Mouse (Mus musculus) neural tube, embryonic 14.5 days (tissue): ENCODE measurements at regions not wholly inside any gene's neighbourhood (a gene's known extent, or its start where the extent isn't known, plus 50 kb on each side); places are given as distances from the start of the nearest gene placed in this dataset.

ENCODE experiments used
- ATAC-seq: fragments of 200-750 bp; cut with Nextera tagmentation; 2 replicates; pipeline ENCODE4 v1.8.0; 2017; ENCODE audit warnings: low read depth, mild to moderate bottlenecking, moderate TSS enrichment, moderate library complexity
- H3K27ac ChIP-seq: fragments of 300-500 bp; sonication (generic); 2 replicates; pipeline ENCODE4 v1.5.1; 2014; ENCODE audit warnings: low read depth, mild to moderate bottlenecking, control low read depth, low read length, moderate library complexity, mixed read lengths
- H3K27me3 ChIP-seq: fragments of 300-500 bp; sonication (generic); 2 replicates; pipeline ENCODE4 v1.6.1; 2014; ENCODE audit warnings: low read length; ENCODE audit not compliant: control insufficient read depth, insufficient read depth
- H3K36me3 ChIP-seq: fragments of 300-500 bp; sonication (generic); 2 replicates; pipeline ENCODE4 v1.6.1; 2014; ENCODE audit warnings: low read length, mixed read lengths; ENCODE audit not compliant: control insufficient read depth, insufficient read depth
- H3K4me1 ChIP-seq: fragments of 300-500 bp; sonication (generic); 2 replicates; pipeline ENCODE4 v1.6.1; 2014; ENCODE audit warnings: low read length; ENCODE audit not compliant: control insufficient read depth, insufficient read depth
- H3K4me2 ChIP-seq: fragments of 300-500 bp; sonication (generic); 2 replicates; pipeline ENCODE4 v1.6.1; 2014; ENCODE audit warnings: mild to moderate bottlenecking, low read depth, low read length, control low read depth
- H3K4me3 ChIP-seq: fragments of 300-500 bp; sonication (generic); 2 replicates; pipeline ENCODE4 v1.5.1; 2014; ENCODE audit warnings: low read depth, low read length, control low read depth, mixed read lengths
- H3K9ac ChIP-seq: fragments of 300-500 bp; sonication (generic); replicated peaks from 2 replicates; pipeline ENCODE4 v1.6.1; 2014; ENCODE audit warnings: low read depth, mild to moderate bottlenecking, control low read depth, low read length, mixed read lengths
- H3K9me3 ChIP-seq: fragments of 300-500 bp; sonication (generic); 2 replicates; pipeline ENCODE4 v1.6.1; 2016; ENCODE audit warnings: low read length; ENCODE audit not compliant: control insufficient read depth
- WGBS: fragments of 180-500 bp; shearing (Covaris S2); extraction: QIAGEN DNeasy Blood & Tissue Kit; methylation state at CpG from one replicate; pipeline ENCODE4 v1.1.7; 2014; 5-methylcytosine and 5-hydroxymethylcytosine counted together

DNA sequence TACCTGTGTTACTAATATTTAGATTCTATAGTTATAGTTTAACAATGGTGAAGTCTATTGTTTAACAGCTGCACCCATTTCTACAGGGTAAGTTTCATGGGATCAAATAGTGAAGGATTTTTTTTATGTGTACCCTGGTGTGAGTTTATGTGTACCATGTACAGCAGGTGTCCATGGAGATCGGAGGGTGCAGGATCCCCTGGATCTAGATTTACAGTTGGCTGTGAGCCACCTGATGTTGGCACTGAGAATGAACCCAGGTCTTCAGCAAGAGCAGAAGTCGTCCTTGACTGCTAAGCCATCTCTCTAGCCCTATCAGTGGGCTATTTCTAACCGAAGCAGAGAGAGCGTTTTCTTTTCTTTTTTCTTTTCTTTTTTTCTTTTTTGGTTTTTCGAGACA lies 162.4 kb upstream of the Lef1 start:
- H3K4me3 ChIP-seq = no peak overlapping the region
- H3K9me3 ChIP-seq = no peaks in the 10 kb centered on the region
- no peak overlapping the region for H3K27ac ChIP-seq
- ATAC-seq = no peak
- H3K4me1 ChIP-seq = peaks cover 5% of the 10 kb centered on the region; the same call in 1 of the 2 replicates
- no peaks in the 10 kb centered on the region for H3K36me3 ChIP-seq
- no peak overlapping the region for H3K4me2 ChIP-seq
- no peak overlapping the region for H3K9ac ChIP-seq
- no peaks in the 10 kb centered on the region for H3K27me3 ChIP-seq
- WGBS = 92% methylated on average over 5 of the region's 5 CpGs

DNA sequence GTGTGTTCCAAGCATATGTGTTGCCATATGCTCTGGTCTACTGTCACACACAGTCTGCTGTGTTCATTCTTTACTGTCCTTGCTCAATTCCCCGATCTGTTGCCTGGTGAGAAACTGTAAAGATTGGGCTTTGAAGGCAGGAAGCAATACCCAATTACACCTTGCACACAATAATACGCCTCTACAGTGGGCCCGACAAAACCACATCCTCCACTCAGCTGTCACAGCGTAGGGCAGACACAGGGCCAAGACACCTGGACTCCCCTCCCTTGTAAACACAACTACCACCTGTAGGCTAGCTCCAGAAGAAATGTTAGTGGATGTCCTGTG lies 163.0 kb upstream of the Lef1 start:
- 79% methylated on average over 4 of the region's 4 CpGs for WGBS
- H3K27ac ChIP-seq = no peak overlapping the region

DNA sequence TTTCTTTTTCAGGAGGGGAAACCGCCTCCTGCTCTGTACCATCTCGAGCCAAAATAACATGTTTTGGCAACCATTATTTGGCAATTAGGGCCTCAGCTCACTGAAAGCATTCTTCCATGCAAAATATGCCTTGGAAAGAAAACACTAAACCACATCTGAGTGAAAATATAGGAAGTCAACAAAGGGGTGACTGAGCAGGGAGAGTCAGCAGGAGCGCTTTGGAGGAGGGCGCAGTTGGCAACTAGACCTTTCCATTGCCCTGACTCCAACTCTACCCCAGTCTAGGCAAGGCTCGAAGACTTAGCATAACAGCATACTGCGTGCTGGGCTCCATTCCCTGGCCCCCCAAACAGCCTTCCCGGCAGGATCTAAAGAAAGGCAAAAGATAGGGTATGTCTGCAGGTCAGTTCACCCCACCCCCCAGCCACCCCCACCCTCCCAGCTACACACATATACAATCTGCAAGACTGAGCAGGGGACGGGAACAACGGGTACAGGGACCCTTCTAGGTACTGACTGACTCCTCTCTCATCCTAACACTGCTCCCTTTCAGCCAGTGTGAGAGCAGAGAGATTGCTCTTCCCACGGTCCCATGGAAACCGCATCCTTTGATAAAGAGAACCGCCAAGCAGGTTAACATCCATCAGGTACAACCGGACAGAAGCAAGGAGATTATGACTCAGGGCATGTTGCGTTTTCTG lies 163.5 kb upstream of the Lef1 start:
- Histone ChIP-seq H3K4me3 (peak overlapping the region; percentile 32; the same call in 1 of the 2 replicates), H3K4me2 (peak overlapping the region; percentile 78), H3K27me3 (no peaks in the 10 kb centered on the region), H3K4me1 (peaks cover 5% of the 10 kb centered on the region; the same call in 1 of the 2 replicates), H3K9me3 (no peaks in the 10 kb centered on the region), H3K36me3 (no peaks in the 10 kb centered on the region), H3K9ac (no peak overlapping the region), H3K27ac (no peak overlapping the region)
- 58% methylated on average over 14 of the region's 14 CpGs for WGBS
- peak; percentile 52; the same call in 1 of the 2 replicates for ATAC-seq

More for the DNA sequence above, 163.0 kb upstream of the Lef1 start:
- no peak overlapping the region for H3K4me2 ChIP-seq
- H3K27me3 ChIP-seq = no peaks in the 10 kb centered on the region
- no peak overlapping the region for H3K9ac ChIP-seq
- H3K36me3 ChIP-seq = no peaks in the 10 kb centered on the region
- peak; percentile 3; the same call in 1 of the 2 replicates for ATAC-seq
- H3K9me3 ChIP-seq = no peaks in the 10 kb centered on the region
- peaks cover 5% of the 10 kb centered on the region; the same call in 1 of the 2 replicates for H3K4me1 ChIP-seq
- H3K4me3 ChIP-seq = no peak overlapping the region

DNA sequence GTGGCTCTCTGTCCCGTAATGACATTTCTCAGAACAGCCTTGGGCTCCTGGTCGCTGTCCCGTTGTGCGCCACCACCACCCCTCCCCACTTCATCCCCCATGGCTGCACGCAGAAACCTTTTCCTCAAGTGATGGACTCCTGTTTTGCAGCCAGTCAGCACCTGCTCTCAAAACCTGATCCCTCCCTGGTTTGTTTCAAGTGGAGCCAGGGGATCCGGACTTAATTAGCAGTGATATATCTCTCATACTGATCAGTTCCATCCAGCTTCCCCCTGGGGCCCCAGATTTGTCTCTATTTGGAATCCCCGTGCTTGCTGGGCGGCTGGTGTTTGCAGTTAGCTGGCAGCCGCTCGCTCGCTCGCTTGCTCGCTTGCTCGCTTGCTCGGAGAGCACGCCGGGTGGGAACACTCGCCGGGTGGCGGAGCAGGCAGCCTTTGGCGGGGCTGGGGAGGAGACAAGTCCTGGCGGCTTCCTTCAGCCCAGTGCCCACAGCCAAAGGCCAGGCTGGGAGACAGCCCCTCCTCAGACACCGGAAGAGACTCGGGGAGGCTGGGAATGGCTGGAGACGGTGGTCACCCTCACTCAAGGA lies 164.3 kb upstream of the Lef1 start:
- peak overlapping the region; percentile 81 for H3K27ac ChIP-seq
- 1% methylated on average over 25 of the region's 25 CpGs for WGBS
- peak overlapping the region; percentile 32 for H3K4me3 ChIP-seq
- peaks cover 5% of the 10 kb centered on the region; the same call in 1 of the 2 replicates for H3K4me1 ChIP-seq
- H3K4me2 ChIP-seq = peak overlapping the region; percentile 78
- no peaks in the 10 kb centered on the region for H3K36me3 ChIP-seq
- no peaks in the 10 kb centered on the region for H3K27me3 ChIP-seq
- no peaks in the 10 kb centered on the region for H3K9me3 ChIP-seq
- peak; percentile 83 for ATAC-seq
- peak overlapping the region; percentile 55 for H3K9ac ChIP-seq

DNA sequence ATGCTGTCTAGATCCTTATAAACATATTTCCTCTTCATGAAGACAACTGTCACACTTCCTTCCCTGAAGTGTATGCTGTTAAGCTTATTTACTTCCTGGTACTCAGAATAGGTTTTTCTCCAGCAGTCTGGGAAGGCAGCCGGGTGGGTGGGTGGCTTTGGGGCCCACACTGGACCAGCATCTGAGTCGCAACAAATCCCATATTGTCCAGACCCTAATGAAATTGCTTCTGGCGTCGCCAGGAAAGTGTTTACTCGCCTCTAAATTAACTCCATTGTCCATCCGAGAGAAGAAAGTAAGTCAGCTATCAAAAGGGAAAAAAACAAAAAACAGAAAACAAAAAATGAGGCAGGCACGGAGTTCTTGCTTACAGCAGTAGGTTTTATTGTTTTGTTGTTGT lies 164.9 kb upstream of the Lef1 start:
- Histone ChIP-seq H3K36me3 (no peaks in the 10 kb centered on the region), H3K4me1 (peaks cover 5% of the 10 kb centered on the region; the same call in 1 of the 2 replicates), H3K27ac (peak overlapping the region; percentile 81; the same call in 1 of the 2 replicates), H3K9ac (no peak overlapping the region), H3K4me3 (peak overlapping the region; percentile 32), H3K9me3 (no peaks in the 10 kb centered on the region), H3K27me3 (no peaks in the 10 kb centered on the region), H3K4me2 (peak overlapping the region; percentile 78)
- no peak for ATAC-seq
- 2% methylated on average over 7 of the region's 7 CpGs for WGBS

DNA sequence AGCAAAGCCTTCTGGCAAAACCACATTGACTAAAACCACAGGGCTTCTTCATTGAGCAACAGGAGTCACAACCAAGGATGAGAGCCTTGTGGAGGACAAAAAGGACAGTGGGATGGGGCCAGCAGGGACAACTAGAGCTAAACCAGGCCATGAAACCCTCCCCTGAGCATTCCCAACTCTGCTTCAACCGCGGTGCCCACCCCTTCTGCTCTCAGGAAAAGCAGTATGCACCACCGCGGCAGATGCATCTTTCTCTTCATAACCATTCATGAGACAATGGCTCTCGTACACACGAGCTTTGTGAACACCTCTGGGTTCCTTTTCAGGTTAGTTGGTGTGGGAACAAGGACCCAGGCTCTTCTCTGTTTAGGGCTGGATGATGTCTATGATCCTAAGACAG lies 166.0 kb upstream of the Lef1 start:
- Histone ChIP-seq H3K4me3 (no peak overlapping the region), H3K27me3 (no peaks in the 10 kb centered on the region), H3K4me1 (peaks cover 5% of the 10 kb centered on the region; the same call in 1 of the 2 replicates), H3K36me3 (no peaks in the 10 kb centered on the region), H3K27ac (no peak overlapping the region), H3K9ac (no peak overlapping the region), H3K9me3 (no peaks in the 10 kb centered on the region), H3K4me2 (no peak overlapping the region)
- WGBS = 96% methylated on average over 6 of the region's 6 CpGs
- ATAC-seq = no peak

DNA sequence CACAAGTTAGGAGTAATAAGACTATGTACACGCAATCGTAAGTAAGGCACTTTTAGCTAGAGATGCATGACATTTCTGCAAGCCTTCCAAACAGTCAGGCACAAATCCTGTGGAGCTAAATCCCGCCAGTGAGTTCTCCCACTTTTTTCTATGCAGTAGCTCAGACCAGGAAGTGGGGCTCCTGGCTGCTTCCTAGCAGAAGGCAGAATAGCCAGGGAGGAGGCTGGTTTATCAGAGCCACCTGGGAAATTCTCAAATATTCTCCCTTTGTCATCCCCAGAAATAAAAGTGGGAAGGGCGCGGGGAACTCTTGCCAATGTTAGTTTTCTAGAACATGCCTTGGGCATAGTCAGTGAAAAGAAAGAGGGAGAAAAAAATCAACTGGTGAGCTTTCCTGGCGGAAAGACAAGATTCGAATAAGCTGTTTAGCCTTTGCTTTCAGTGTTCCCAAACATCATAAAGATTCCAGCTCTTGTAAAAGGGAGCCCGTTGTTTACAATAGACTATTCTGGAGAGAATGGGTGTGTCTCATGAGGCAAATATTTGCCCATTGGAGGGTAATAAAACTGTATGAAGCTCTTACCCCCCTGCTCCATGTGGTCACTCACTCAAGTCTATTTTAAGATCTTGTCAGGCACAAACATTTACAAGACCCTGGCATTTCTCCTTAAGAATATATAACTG lies 167.2 kb upstream of the Lef1 start:
- H3K9me3 ChIP-seq = no peaks in the 10 kb centered on the region
- no peaks in the 10 kb centered on the region for H3K36me3 ChIP-seq
- H3K4me3 ChIP-seq = no peak overlapping the region
- H3K27ac ChIP-seq = no peak overlapping the region
- no peak for ATAC-seq
- no peak overlapping the region for H3K9ac ChIP-seq
- H3K27me3 ChIP-seq = no peaks in the 10 kb centered on the region
- 67% methylated on average over 8 of the region's 8 CpGs for WGBS
- H3K4me1 ChIP-seq = peaks cover 5% of the 10 kb centered on the region; the same call in 1 of the 2 replicates
- H3K4me2 ChIP-seq = no peak overlapping the region

DNA sequence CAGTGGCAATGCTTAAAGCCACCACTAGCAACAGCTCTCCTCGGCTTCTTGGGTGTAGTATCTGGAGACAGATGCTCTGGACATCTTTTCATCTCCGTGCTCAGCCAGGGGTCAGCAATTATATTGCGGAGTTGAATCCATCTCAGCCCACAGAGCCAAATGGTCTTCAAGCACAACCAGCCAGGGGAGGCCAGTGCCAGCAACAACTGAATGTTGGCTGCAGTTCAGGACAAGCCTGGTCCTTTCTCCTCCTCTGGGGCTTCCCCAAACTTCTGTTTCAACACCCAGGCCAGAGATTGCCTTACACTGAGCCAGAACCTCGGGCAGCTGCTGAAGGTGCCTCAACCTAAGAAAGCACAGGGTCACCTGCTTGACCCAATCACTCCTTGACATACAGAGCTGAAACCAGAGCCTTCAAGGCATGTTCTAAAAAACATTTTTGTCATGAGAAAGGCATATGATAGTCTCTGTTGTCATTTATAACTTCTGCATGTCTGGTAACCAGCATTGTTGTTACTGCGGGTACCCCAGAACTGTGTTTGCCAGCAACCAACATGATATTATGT lies 169.9 kb upstream of the Lef1 start:
- no peaks in the 10 kb centered on the region for H3K36me3 ChIP-seq
- no peak overlapping the region for H3K4me2 ChIP-seq
- H3K9ac ChIP-seq = no peak overlapping the region
- H3K9me3 ChIP-seq = no peaks in the 10 kb centered on the region
- no peak overlapping the region for H3K27ac ChIP-seq
- H3K4me1 ChIP-seq = no peaks in the 10 kb centered on the region; the same call in 1 of the 2 replicates
- H3K27me3 ChIP-seq = no peaks in the 10 kb centered on the region
- no peak for ATAC-seq
- 82% methylated on average over 5 of the region's 5 CpGs for WGBS
- no peak overlapping the region for H3K4me3 ChIP-seq

DNA sequence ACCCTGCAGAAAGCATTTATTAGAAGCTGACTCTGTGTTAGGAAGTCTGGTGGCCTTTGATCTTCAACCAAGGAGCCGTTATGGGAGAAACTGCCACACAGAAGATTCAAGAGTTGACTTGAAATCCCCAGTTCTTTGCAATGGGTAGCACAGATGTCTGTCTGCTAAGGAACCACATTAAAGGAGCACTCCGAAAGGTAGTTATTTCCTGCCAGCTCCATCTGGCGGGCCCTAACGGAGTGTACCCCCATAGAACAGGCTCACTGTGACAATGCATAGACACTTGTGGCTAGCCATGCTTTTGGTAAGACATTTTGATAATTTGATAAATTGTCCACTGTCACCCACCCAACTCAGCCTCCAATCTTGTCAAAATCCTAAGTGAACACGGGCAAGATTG lies 173.3 kb upstream of the Lef1 start:
- Histone ChIP-seq H3K36me3 (no peaks in the 10 kb centered on the region), H3K4me3 (no peak overlapping the region), H3K9ac (no peak overlapping the region), H3K27ac (no peak overlapping the region), H3K9me3 (no peaks in the 10 kb centered on the region), H3K27me3 (no peaks in the 10 kb centered on the region), H3K4me1 (no peaks in the 10 kb centered on the region), H3K4me2 (no peak overlapping the region)
- WGBS = 77% methylated on average over 5 of the region's 5 CpGs
- no peak for ATAC-seq
